ENCODE assay signal across 13 mouse cellular contexts in genomic region chr3:159010954-159011638, GRCm38 (mm10).
A peak's percentile ranks its signal among the peaks of the same experiment; 100 is the strongest.
DNase-seq lines count a peak whose midpoint lies in the region; ATAC-seq lines count a peak whose summit lies in the region.
"Had no signal": no experiment of that assay in that cellular context is flagged by ENCODE, and none has a peak within 500 bp of the region (broad histone marks: within the 10 kb centered on the region; RNA-seq: fewer than 3 reads in every experiment).

No protein-coding gene starts in this region.

- no peak overlapping the region for H3K27ac ChIP-seq in heart, embryonic 10.5 days
- H3K27ac ChIP-seq: heart, adult 2 months; kidney, postnatal 0 days; liver, embryonic 14.5 days; stomach, postnatal 0 days had no signal

- no peaks in the 10 kb centered on the region for H3K36me3 ChIP-seq in heart, embryonic 10.5 days
- H3K36me3 ChIP-seq: G1E had no signal

- ATAC-seq in cerebellum, adult (ENCODE audit: insufficient number of reproducible peaks, low FRiP score, low TSS enrichment) = peak; percentile 92
- ATAC-seq in erythroid progenitor cell, adult 5-6 weeks (replicated peaks; ENCODE audit: low FRiP score, poor library complexity, severe bottlenecking) = no peak

- H3K9me3 ChIP-seq in heart, embryonic 10.5 days = no peaks in the 10 kb centered on the region
- H3K9me3 ChIP-seq: G1E had no signal

- no peak for DNase-seq in cerebellum, postnatal 4 days (ENCODE audit: low spot score in 2 of 2)
- peak; percentile 46 for DNase-seq in brain, adult 2 months (ENCODE audit: low read depth, low spot score)
- peak; percentile 56 for DNase-seq in embryo, embryonic 10 days (ENCODE audit: low spot score)
- DNase-seq in mesoderm, embryonic 11.5 days (ENCODE audit: low read depth, low spot score) = peak; percentile 51
- no peak for DNase-seq in heart, embryonic 10.5 days (ENCODE audit: low spot score)
- no peak for DNase-seq in layer of hippocampus, adult 18-20 months (ENCODE audit: low spot score in 2 of 2)
- DNase-seq: heart, adult 2 months had no signal

- no peaks in the 10 kb centered on the region for H3K4me1 ChIP-seq in heart, embryonic 10.5 days

- no peaks in the 10 kb centered on the region for H3K27me3 ChIP-seq in heart, embryonic 10.5 days (ENCODE audit: insufficient read depth, poor library complexity, severe bottlenecking)

- WGBS in heart, embryonic 10.5 days = 33% methylated on average over 1 of the region's 1 CpGs

- H3K4me3 ChIP-seq in heart, embryonic 10.5 days = no peak overlapping the region
- H3K4me3 ChIP-seq: heart, adult 2 months had no signal

Comparison
In these comparisons a context has a peak if more than half of its experiments do, and no peak if none do; other contexts are left out.
1. DNase-seq: peak in brain, adult 2 months (single experiment), embryo, embryonic 10 days (single experiment) and mesoderm, embryonic 11.5 days (single experiment); none in cerebellum, postnatal 4 days (0 of 2), heart, embryonic 10.5 days (single experiment) and layer of hippocampus, adult 18-20 months (0 of 2).